9 mouse cellular contexts compared by ENCODE assay signal in genomic region chr5:93091266-93091665, GRCm38 (mm10). TPM values are rescaled to one million over a fixed set of nuclear protein-coding genes. Genes with fewer than 3 reads are reported as not detected.
DNase-seq lines count a peak whose midpoint lies in the region; ATAC-seq and TF ChIP-seq lines count a peak whose summit lies in the region.
"Had no signal": no experiment of that assay in that cellular context is flagged by ENCODE, and none has a peak within 500 bp of the region (broad histone marks: within the 10 kb centered on the region; RNA-seq: fewer than 3 reads in every experiment).

No protein-coding gene starts in this region.

- H3K9ac ChIP-seq in liver, embryonic 11.5 days (ENCODE audit: low read depth, low read length), result no peak overlapping the region
- H3K9ac ChIP-seq in liver, postnatal 0 days (replicated peaks), result no peak overlapping the region
- no peak overlapping the region for H3K9ac ChIP-seq in heart, postnatal 0 days (replicated peaks; ENCODE audit: low read depth, low read length)
- no peak overlapping the region for H3K9ac ChIP-seq in lung, embryonic 16.5 days (ENCODE audit: low read length)

- H3K27me3 ChIP-seq in liver, embryonic 11.5 days (replicated peaks; ENCODE audit: control insufficient read depth, insufficient read depth, low read length), result no peaks in the 10 kb centered on the region
- no peaks in the 10 kb centered on the region for H3K27me3 ChIP-seq in liver, postnatal 0 days (ENCODE audit: insufficient read depth, low read length)
- H3K27me3 ChIP-seq in heart, postnatal 0 days (ENCODE audit: control insufficient read depth, insufficient read depth, low read length), result no peaks in the 10 kb centered on the region
- no peaks in the 10 kb centered on the region for H3K27me3 ChIP-seq in lung, embryonic 16.5 days (ENCODE audit: control insufficient read depth, insufficient read depth, low read depth, low read length)
- H3K27me3 ChIP-seq in splenic B cell, adult 2 months (ENCODE audit: control insufficient read depth, insufficient read depth, low read length, poor library complexity, severe bottlenecking), result no peaks in the 10 kb centered on the region

- TF ChIP-seq CTCF in liver, postnatal 0 days (IDR thresholded peaks at IDR 0.05; ENCODE audit: low read depth), result no peak
- TF ChIP-seq CTCF in heart, postnatal 0 days (IDR thresholded peaks at IDR 0.05; ENCODE audit: low read depth), result no peak

- WGBS in liver, embryonic 11.5 days, result 73% methylated on average over 3 of the region's 3 CpGs
- 66% methylated on average over 3 of the region's 3 CpGs for WGBS in liver, postnatal 0 days (ENCODE audit: insufficient replicate concordance)
- WGBS in heart, postnatal 0 days, result 35% methylated on average over 3 of the region's 3 CpGs
- WGBS in lung, embryonic 16.5 days, result 30% methylated on average over 3 of the region's 3 CpGs

- no peak overlapping the region for H3K4me3 ChIP-seq in liver, embryonic 11.5 days (ENCODE audit: low read depth, low read length)
- H3K4me3 ChIP-seq in liver, postnatal 0 days (ENCODE audit: low read depth, low read length), result no peak overlapping the region
- H3K4me3 ChIP-seq in heart, postnatal 0 days (ENCODE audit: low read depth, low read length), result 0 out of 2 replicates have a peak overlapping the region, but pooled peaks have one; percentile 77
- peak overlapping the region; percentile 86 for H3K4me3 ChIP-seq in lung, embryonic 16.5 days (ENCODE audit: low read length)

- 0 out of 2 replicates have a peak overlapping the region, but pooled peaks have one; percentile 5 for H3K4me2 ChIP-seq in liver, embryonic 11.5 days
- no peak overlapping the region for H3K4me2 ChIP-seq in liver, postnatal 0 days (ENCODE audit: low read depth, low read length)
- peak overlapping the region; percentile 86 for H3K4me2 ChIP-seq in heart, postnatal 0 days (ENCODE audit: low read depth, low read length)
- peak overlapping the region; percentile 83 for H3K4me2 ChIP-seq in lung, embryonic 16.5 days (ENCODE audit: low read depth, low read length)

- no peak for ATAC-seq in liver, embryonic 11.5 days (replicated peaks; ENCODE audit: low FRiP score)
- ATAC-seq in liver, postnatal 0 days, result no peak
- no peak for ATAC-seq in heart, postnatal 0 days (ENCODE audit: insufficient read depth, low read depth)
- ATAC-seq in lung, embryonic 16.5 days (ENCODE audit: low read depth), result no peak

- H3K9me3 ChIP-seq in liver, embryonic 11.5 days (ENCODE audit: control insufficient read depth, low read length), result no peaks in the 10 kb centered on the region
- no peaks in the 10 kb centered on the region for H3K9me3 ChIP-seq in liver, postnatal 0 days (ENCODE audit: low read length)
- no peaks in the 10 kb centered on the region for H3K9me3 ChIP-seq in heart, postnatal 0 days (replicated peaks; ENCODE audit: control insufficient read depth, low read length)
- no peaks in the 10 kb centered on the region for H3K9me3 ChIP-seq in lung, embryonic 16.5 days (ENCODE audit: control insufficient read depth, low read length)
- H3K9me3 ChIP-seq: G1E had no signal

- peak; percentile 28 for DNase-seq in liver, embryonic 11.5 days (ENCODE audit: low spot score)
- no peak for DNase-seq in liver, postnatal 0 days
- DNase-seq in heart, postnatal 0 days (ENCODE audit: low spot score), result no peak
- peak; percentile 9 for DNase-seq in splenic B cell, adult 2 months (ENCODE audit: low read depth, low spot score)
- DNase-seq in right cerebral cortex, postnatal 10 days (ENCODE audit: low spot score in 2 of 2), result no peak
- no peak for DNase-seq in thymus, postnatal 0 days (ENCODE audit: low spot score)
- no peak for DNase-seq in liver

- no peak for TF ChIP-seq EP300 in liver, postnatal 0 days (IDR thresholded peaks at IDR 0.05; ENCODE audit: low read depth)
- no peak for TF ChIP-seq EP300 in heart, postnatal 0 days (IDR thresholded peaks at IDR 0.05; ENCODE audit: low read depth)

- no peaks in the 10 kb centered on the region for H3K36me3 ChIP-seq in liver, embryonic 11.5 days (ENCODE audit: control insufficient read depth, insufficient read depth, low read length)
- no peaks in the 10 kb centered on the region for H3K36me3 ChIP-seq in liver, postnatal 0 days (replicated peaks; ENCODE audit: insufficient read depth, low read length)
- no peaks in the 10 kb centered on the region for H3K36me3 ChIP-seq in heart, postnatal 0 days (replicated peaks; ENCODE audit: control insufficient read depth, insufficient read depth, low read length)
- no peaks in the 10 kb centered on the region for H3K36me3 ChIP-seq in lung, embryonic 16.5 days (ENCODE audit: control insufficient read depth, insufficient read depth, low read length)
- H3K36me3 ChIP-seq in splenic B cell, adult 2 months (ENCODE audit: control insufficient read depth, insufficient read depth, low read length, poor library complexity, severe bottlenecking), result no peaks in the 10 kb centered on the region

- no peak overlapping the region for H3K27ac ChIP-seq in liver, embryonic 11.5 days (ENCODE audit: low read depth, low read length)
- no peak overlapping the region for H3K27ac ChIP-seq in liver, postnatal 0 days (ENCODE audit: low read depth)
- no peak overlapping the region for H3K27ac ChIP-seq in heart, postnatal 0 days (ENCODE audit: low read depth)
- H3K27ac ChIP-seq in lung, embryonic 16.5 days (ENCODE audit: low read length), result no peak overlapping the region

- H3K4me1 ChIP-seq in liver, embryonic 11.5 days (replicated peaks; ENCODE audit: control insufficient read depth, insufficient read depth, low read length), result peaks cover 18% of the 10 kb centered on the region
- peaks cover 20% of the 10 kb centered on the region for H3K4me1 ChIP-seq in liver, postnatal 0 days (ENCODE audit: insufficient read depth)
- peaks cover 14% of the 10 kb centered on the region for H3K4me1 ChIP-seq in heart, postnatal 0 days (ENCODE audit: control insufficient read depth, insufficient read depth)
- H3K4me1 ChIP-seq in lung, embryonic 16.5 days (replicated peaks; ENCODE audit: control insufficient read depth, insufficient read depth, low read length), result peaks cover 28% of the 10 kb centered on the region

RNA-seq across cellular contexts. Expression of gene Sept11, which starts 2.0 kb away (rescaled TPM):
- 89.0 and 95.1 TPM in 2 replicates for polyA plus RNA-seq in liver, embryonic 11.5 days (2014; fragmentation: Nextera tagmentation; extraction: Ambion mirVana)
- 12.1 and 12.2 TPM in 2 replicates for polyA plus RNA-seq in liver, postnatal 0 days (2015; fragmentation: Nextera tagmentation; extraction: Ambion mirVana)
- 38.2 and 52.2 TPM in 2 replicates for total RNA-seq in heart, postnatal 0 days (2014; rRNA removed; ENCODE audit: low replicate concordance)
- polyA plus RNA-seq in heart, postnatal 0 days (2015; fragmentation: Nextera tagmentation; extraction: Ambion mirVana), result 47.6 and 49.5 TPM in 2 replicates
- 142 and 157 TPM in 2 replicates for polyA plus RNA-seq in lung, embryonic 16.5 days (2015; fragmentation: Nextera tagmentation; extraction: Ambion mirVana)
- 59.9 and 61.0 TPM in 2 replicates for polyA plus RNA-seq in thymus, postnatal 0 days (2015; fragmentation: Nextera tagmentation; extraction: Ambion mirVana)

RNA-seq across cellular contexts. Expression of gene Sowahb, which starts 46.4 kb away (rescaled TPM):
- 0.44 and 0.51 TPM in 2 replicates for polyA plus RNA-seq in liver, embryonic 11.5 days (2014; fragmentation: Nextera tagmentation; extraction: Ambion mirVana)
- polyA plus RNA-seq in liver, postnatal 0 days (2015; fragmentation: Nextera tagmentation; extraction: Ambion mirVana), result 1.8 and 3.9 TPM in 2 replicates
- not detected in 2 replicates for total RNA-seq in heart, postnatal 0 days (2014; rRNA removed; ENCODE audit: low replicate concordance)
- not detected in 2 replicates for polyA plus RNA-seq in heart, postnatal 0 days (2015; fragmentation: Nextera tagmentation; extraction: Ambion mirVana)
- polyA plus RNA-seq in lung, embryonic 16.5 days (2015; fragmentation: Nextera tagmentation; extraction: Ambion mirVana), result 1.2 and 1.4 TPM in 2 replicates
- 0.35 and 0.42 TPM in 2 replicates for polyA plus RNA-seq in thymus, postnatal 0 days (2015; fragmentation: Nextera tagmentation; extraction: Ambion mirVana)
- polyA plus RNA-seq: G1E had no signal

Comparison
In these comparisons a context has a peak if more than half of its experiments do, and no peak if none do; other contexts are left out.
1. DNase-seq: peak in liver, embryonic 11.5 days (single experiment) and splenic B cell, adult 2 months (single experiment); none in liver, postnatal 0 days (single experiment), heart, postnatal 0 days (single experiment), right cerebral cortex, postnatal 10 days (0 of 2), thymus, postnatal 0 days (single experiment) and liver (single experiment).
2. H3K4me3 ChIP-seq: peak in heart, postnatal 0 days (single experiment) and lung, embryonic 16.5 days (single experiment); none in liver, embryonic 11.5 days (single experiment) and liver, postnatal 0 days (single experiment).